Mouse (Mus musculus) adrenal gland, postnatal 25 days (tissue): Measurements from ENCODE around the gene Fam71a. TPM values are rescaled to one million over a fixed set of nuclear protein-coding genes. Genes with fewer than 3 reads are reported as not detected.
A peak's percentile ranks its signal among the peaks of the same experiment; 100 is the strongest.

ENCODE experiments used
- DNase-seq: peaks from one replicate; pipeline ENCODE4 v3.0.0; 2021; ENCODE audit warnings: mixed read lengths
- long read RNA-seq: library from polyadenylated mRNA; stranded (forward); transcript quantifications from one replicate; pipeline ENCODE4 v2.0.0, GENCODE M21; 2021
- total RNA-seq: library from RNA; stranded (reverse); gene quantifications from 2 replicates; pipeline ENCODE4 v1.2.3, GENCODE M21; 2021

Gene Fam71a
- total RNA-seq, result not detected in 2 replicates
- long read RNA-seq, result 0 reads

DNA sequence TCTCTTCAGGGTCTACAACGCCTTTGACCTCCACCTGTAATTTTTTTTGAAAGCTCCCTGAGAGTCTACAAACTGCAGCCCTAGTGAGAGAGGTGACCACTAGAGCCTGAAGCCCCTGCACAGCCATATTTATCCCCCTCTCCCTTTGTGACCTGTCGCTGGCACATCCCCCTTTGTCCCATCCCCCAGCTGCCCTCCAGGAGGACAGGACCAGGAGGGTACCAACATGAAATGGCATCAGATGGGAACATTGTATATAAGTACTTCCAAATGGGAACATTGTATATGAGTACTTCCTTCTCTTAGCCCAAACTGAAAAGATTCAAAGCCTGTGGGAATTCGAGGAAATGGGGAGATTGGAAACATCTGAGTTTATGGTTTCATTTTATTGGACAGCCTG lies at the start of gene Fam71a:
Fam71a (minus strand) TSS at position 101 of the 400 bp plus-strand sequence.
- DNase-seq, result no peak

DNA sequence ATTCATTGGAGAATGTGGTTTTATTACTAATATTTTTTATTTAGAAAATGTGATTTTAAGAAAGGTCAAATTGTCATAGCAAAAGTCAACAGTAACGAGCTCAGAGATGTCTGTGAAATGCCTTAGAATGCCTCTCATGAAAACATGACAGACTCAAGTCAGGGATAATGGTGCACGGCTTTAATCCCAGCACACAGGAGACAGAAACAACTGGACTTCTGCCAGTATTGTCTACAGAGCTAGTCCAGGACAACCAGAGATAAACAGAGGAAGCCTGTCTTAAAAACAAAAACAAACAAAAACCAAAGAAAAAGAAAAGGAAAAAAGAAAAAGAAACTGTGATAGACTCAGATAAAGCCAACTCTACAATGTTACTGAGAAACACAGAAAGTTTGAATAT lies 46.5 kb upstream of the Fam71a start:
- DNase-seq, result no peak

DNA sequence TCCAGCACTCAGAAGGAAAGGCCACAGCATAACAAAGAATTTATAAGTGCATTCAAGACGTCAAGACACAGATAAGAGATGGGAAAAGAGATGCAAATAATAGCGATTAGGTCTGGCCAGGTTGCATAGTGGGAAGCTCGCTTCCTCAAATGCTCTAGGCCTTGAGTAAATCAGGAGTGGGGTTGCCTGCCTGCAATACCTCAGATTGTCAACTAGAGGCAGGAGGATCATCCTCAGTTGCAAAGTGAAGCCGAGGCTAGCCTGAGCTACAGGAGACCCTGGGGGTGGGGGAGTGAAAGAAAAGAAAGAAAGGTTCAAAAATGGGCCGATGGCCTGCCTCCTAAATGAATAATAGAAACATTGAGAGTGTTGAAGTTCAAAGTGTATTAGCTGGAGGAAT lies 41.2 kb upstream of the Fam71a start:
- no peak for DNase-seq

DNA sequence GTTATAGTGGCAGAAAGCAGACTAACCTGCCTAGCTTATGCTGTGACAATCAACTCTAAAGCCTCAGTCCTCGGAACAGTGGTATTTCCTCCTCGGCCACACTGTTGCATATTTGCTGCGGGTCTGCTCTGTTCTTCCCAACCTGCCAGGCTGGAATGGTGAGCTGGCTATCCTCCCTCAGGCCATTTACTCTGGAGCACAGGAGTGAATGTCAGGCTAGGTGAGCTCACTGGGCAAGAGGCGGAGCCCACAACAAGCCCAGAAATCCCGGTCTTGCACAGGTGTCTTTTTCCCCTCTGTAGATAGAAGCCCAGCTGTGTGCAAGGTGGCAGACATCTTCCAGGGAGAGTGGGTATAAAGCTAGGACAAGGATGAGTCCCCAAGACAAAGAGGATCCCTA lies 40.3 kb upstream of the Fam71a start:
- no peak for DNase-seq

DNA sequence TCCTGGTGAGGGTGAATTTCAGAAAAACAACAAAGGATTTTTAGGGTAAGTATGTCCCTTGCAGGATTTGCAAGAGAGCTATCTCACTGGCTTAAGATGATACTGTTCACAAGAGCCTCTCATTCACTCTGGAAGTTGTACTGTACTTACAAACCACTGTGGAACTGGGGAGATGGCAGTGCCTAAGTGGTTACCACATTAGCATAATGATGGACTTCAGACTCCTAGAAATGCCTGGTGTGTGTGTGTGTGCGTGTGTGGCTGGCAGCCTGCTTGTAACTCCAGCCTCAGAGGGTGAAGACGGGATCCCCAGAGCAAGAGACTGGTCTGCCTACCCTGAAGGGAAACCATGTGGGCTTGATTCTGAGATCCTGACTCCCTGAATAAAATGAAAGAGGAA lies 38.9 kb upstream of the Fam71a start:
- DNase-seq, result no peak

DNA sequence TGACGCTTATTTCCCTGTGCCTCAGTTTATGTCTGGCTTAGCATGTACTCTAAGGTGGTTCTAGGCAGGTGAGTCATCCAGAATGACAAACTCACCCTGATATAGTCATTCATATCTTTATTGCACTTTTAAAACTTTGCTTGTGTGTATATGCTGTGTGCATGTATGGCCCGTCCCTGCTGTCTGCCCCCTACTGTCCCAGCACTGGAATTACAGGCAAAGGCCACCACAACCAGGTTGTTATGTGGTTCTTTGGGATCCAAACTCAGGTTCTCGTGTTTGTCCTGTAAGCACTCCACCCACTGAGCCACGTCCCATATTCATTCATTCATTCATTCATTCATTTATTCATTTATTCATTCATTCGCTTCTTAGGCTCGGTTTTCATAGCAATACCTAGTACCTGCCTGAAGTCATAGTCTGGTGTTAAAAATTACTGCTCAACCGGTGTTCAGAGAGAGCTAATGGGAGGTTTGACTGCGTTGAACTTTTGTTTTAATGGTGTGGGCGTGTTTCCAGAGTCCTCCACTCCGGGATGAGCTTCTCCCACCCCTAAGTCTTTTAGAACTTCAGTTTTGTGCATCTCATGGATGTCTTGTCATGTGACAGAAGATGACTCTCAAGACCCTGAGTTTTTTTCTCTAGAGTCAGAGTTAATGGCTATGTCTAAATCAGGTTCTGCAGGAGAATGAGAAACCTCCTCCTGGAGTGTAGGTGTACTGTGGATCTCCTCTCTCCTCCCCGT lies 37.8 kb upstream of the Fam71a start:
- no peak for DNase-seq

DNA sequence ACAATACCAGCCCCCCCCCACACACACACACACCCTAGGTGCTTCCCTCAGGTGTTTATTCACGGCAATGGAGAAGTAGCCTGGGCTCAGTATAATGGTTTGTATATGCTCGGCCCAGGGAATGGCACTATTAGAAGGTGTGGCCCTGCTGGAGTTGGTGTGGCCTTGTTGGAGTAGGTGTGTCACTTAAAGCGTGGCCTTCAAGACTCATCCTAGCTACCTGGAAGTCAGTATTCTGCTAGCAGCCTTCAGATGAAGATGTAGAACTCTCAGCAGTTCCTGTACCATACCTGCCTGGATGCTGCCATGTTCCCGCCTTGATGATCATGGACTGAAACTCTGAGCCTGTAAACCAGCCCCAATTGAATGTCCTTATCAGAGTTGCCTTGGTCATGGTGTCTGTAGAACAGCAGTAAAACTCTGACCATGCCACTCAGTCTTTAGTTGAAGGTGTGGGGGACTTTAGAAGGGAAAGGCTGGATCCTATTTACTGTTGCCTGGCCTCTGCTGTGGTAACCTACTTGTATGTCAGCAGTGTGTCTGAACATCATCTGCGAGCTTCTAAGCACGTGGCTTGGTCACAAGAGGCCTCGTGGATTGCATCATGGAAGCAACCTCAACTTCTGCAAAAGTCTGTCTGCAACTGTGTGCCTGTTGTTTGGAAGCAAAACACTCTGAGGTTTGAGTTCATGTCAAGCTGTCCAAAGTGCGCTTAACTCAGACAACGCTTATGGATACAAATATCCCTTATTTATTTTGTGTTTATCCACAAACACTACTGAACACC lies 36.4 kb upstream of the Fam71a start:
- DNase-seq, result no peak

DNA sequence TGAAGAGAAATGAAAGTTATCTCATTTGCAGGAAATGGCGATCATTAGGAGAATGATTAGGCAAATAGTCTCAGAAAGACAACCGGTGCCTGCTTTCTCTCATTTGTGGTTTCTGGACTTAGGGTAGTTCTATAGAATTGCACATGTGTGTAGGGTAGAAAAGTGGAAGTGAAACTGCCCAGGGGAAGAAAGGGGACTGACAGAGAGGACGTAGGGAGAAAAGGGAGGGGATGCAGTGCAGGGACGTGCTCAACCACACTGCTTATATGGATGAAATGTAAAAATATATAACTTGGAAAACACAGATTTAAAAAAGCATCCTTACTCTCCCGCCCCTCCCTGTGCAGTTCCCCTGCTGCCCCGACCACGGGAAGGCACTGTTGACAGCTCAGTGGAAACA lies 33.3 kb upstream of the Fam71a start:
- DNase-seq, result no peak

DNA sequence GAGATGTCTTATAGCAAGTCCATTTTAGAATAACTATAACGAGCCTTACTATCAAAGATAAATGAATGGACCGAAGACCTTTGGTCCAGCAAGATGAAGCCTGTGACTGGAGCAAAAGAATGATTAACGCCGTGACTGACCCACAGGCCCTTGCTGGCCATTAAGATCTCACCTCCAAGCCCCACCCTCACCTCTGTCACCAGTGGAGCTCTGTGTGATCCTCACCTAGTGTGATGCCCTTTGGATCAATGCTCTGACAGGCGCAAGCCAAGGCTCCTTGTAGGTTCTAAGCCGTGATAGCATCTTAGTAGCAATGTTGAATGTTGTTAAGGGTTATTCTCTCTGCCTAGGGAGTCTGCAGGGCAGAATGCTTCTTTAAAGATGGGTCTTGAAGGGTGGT lies 31.4 kb upstream of the Fam71a start:
- no peak for DNase-seq

DNA sequence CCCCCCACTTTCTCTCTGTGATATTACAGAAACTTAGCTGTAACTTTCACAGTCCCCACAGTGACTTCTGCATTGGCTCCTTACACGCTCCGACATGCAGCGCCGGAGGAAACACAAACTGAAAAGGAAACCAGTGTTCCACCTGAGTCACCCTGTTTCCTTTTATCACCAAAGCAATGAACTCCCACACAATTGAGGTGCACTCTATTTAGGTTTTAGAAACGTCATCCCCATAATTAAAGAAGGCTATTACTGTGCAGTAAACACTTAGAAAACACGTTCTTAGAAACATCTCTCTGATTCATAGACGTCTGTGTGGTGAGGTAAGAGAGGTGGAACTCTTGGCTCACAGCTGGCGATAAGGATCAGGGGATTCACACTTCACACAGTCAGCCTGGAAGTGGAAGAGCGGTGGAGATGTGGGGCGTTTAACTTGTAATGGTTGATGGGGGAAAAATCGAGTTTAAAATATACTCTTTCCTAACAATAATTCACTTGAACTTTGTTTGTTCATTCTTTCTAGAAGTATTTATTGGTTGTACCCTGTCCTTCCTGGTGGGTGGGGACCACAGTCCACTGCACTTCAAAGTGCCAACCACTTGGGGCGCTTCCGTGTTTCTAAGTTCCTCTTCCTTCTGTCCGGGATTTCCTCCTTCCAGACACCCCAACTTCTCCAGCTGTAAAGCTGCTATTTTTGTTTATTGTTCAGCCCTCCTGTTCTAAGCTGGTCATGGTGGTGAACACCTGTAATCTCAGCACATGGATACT lies 29.2 kb upstream of the Fam71a start:
- no peak for DNase-seq

DNA sequence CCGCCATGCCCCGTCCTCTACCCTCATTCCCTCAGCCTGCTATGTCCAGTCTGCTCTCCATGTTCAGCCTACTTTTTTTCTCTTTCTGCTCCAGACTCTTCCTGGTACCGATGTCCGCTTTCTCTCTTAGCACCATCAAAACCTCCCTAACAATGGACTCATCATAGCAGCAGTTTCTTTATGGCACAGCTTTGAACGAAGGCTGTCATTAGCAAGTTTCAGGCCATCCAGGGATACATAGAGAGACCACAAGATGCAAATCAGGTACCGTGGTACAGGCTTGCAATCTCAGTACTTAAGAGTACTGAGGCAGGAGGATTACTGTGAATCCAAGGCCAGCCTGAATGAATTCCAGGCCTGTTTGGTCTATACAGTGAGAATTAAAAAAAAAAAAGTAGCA lies 28.1 kb upstream of the Fam71a start:
- DNase-seq, result no peak

DNA sequence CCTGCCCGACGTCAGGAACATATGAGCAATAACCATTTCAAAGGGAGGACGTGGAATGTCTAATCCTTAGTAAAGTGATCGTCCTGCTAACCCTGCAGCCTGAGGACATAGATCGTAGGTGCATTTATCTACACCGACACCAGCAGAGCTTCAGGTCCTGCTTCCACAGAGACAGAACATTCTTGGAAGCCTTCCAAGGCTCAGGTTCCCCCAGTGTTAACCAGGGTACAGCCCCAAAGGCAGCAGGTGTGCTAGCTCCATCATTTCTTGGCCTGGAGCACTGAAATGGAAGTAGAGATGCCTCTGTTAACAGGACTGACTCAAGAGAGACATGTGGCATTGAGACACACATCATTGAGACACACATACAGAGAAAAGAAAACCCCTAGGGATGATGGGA lies 27.6 kb upstream of the Fam71a start:
- DNase-seq, result no peak

DNA sequence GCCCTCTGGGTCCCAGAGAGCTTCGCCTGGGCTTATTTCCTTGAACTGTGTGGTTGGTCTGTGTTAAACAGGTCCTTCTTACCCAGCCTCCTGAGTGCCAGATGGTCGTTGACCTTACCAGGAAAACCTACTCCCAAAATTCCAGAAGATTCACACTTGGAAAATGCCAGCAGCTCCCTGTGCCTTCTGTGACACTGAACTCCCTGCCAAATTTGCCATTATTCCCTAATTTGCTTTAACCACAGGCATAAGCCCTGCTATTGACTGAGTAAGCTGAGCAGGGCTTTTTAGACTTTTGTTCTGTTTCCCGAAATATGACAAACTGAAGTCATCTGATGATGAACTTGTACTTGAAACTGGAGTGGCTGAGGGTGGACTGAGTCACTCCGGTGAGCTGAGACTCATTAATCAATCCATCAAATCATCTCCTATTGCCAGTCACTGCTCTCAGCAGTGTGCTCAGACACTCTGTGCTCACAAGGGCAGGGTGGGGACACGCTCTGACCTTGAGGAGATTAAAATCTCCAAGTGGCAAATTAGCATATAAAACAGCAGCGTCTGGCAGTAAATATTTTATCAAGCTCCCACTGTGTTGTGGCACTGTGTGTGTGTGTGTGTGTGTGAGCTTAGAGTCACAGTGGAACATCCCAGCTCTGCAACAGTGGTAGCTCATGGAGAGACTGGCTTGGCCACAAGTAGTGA lies 25.2 kb upstream of the Fam71a start:
- no peak for DNase-seq

DNA sequence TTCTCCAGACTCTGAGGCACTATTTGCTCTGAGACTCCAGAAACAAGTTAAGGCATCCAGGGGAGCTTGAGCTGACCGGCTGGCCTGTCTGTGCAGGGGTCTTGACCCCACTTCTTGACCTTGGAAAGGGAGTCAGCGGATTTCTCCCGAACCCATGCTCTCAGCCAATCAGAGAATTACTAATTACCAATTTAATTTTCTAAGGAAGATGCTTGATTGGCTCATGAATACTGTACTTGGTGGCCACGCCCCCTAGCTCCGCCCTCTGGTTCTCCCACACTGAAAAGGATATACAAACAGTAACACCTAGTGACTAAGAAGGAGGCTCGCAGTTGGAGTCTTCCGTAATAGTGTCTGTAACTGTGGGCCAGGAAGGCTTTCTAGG lies 21.8 kb upstream of the Fam71a start:
- DNase-seq, result no peak

DNA sequence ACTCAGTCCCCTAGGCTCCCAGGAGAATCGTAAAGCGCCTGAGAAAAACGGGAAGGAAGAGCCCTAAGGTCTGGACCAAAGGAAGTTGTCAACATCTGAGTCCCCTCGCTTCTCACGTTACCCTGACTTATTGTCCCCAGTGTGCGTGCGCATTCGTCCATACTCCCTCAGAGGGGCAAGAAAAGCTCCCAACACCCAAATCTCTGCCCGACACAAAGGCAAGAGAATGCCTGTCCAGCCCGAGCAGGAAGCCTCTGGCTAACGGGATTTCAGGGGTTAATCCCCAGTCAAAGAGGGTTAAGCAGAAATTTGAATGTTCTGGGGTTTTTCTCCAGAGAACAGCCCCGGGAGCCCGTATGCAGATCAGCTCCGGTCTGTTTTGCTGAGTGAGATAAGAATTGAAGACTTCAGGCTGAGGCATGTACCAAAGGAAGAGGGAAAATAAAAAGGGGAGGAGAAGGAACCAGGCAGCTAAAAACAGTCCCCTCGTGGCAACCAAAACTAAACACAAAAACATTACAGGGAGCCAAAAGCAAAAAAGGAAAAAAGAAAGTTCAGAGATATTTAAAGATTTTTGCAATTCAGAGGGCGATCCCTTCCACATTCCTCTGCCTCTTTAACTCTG lies 21.3 kb upstream of the Fam71a start:
- DNase-seq, result no peak

DNA sequence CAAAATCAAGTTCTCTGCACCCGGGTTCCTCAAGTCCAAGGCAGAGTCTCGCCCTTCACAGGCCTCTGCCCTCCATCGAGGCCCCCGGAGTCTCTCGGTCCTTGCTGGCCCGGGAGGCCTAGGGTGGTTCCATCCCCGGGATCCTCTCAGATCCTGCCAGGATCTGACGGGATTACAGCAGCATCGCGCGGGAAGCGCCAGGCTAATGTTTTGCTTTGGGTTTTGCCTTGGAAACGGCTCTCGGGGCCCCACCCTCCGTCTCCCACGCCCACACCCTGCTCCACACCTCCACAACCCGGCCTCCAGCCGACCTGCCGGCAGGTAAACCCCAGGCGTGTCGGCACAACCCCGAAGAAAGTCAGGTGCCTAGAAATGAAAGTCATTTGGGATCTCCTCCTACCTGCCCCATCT lies 20.2 kb upstream of the Fam71a start:
- peak; percentile 21 for DNase-seq

DNA sequence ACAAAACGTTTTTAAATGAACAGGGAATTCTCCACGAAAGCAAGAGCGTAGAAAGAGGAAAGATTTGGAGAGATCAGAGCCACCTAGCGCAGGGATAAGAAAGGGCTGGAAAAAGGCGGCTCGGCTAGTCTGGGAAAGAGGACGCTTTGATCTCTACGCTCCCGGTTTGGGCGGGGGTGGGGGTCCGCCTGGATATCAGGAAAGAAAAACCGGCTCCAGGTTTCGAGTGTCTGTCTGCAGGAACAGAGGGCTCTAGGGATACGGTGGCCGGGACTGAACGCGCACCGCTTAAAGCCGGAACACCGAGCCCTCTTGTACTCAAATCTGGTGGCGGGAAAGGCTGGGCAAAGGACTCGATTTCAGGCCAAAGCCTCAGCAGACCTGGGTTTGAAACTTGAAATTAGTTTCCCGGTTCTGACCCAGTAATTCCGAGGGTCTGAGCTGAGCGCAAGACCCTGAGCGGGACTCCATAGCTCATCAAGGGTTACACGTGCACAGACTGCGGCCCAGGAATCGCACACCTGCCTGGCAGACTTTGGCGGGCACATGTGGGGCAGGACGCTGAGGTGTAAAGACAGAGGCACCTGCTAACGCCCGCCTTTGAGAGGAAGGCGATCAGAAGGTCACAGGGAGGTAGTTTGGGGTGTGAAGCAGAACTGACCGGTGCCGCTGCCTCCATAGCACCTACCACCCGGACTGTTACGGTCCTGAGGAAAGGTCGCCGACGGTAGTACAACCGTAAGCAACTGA lies 19.6 kb upstream of the Fam71a start:
- peak; percentile 10 for DNase-seq

DNA sequence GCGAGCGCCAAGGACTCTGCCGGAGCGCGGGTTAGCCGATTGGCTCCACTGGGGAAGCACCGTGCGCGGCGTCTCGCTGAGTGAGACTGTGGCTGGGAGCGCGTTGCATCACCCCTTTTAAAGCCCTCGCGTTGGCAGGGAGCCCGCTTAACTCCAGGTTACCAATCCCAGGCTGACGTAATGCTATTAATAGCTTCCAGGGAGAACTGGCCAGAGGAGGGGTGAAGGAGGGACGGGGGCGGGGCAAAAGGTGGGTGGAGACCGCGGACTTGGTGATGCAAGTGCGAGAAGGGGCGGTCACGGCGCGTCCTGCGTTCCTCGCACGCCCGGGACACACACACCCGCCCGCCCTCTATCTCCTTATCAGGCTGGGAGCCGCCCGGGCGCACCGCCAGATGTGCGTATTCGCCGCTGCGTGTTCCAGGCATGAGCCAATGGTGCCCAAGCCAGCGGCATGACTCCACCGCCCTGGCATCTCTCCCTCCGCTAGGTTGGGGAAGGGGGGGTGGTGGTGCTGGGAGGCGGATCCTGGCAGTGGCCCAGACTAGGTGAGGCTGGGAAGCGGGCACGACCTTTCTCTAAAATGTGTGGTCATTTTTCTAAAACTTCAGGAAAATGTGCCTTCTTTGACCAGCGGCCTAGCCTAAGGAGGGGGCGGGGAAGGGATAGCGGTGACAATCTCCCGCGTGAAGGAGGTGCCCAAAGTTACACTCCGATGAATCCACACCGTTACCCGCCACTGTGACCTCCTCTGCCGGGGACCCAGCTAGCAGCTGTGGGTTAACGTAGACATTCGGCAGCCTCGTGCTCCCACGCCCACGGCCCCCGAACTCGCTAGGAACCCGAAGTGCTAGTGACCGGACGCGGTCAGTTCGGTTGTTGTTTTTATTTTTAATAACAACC lies 18.8 kb upstream of the Fam71a start:
- DNase-seq, result peak; percentile 100

DNA sequence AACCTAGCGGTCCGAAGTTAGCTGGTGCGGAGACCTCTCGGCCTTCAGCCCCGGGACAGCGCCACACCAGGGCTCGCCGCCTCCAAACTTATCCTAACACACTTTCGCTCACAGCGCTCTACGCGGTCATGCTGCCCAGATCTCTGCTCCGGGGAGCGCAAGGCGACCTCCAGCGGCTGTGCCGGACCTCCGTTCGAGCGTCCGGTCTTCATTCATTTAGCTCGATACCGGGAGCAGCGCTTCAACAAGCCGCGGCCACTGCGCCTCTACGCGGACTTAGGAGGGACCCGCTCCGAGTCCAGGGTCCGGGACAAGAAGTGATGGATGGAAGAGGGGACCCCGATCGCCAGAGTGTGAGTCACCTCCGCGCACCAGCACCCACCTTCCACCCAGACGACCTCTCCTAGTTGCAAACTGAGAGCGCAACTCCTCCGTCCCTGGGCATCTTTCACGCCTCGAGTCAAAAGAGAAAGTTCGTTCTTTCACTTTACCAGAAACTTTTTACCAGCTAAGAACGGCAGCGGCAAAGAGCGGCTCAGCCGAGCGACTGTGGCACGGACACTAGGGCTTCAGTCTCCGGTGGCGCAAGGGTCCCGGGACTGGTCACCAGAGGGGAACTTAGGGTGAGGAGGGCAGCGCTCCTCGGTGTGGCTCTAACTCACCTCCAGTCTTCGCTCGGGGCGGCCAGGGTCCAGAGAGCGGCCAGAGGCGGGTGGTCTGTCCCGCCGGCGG lies 18.0 kb upstream of the Fam71a start:
- peak; percentile 73 for DNase-seq
